Comparison of ENCODE assay signal across 12 mouse cellular contexts in the genomic region with DNA sequence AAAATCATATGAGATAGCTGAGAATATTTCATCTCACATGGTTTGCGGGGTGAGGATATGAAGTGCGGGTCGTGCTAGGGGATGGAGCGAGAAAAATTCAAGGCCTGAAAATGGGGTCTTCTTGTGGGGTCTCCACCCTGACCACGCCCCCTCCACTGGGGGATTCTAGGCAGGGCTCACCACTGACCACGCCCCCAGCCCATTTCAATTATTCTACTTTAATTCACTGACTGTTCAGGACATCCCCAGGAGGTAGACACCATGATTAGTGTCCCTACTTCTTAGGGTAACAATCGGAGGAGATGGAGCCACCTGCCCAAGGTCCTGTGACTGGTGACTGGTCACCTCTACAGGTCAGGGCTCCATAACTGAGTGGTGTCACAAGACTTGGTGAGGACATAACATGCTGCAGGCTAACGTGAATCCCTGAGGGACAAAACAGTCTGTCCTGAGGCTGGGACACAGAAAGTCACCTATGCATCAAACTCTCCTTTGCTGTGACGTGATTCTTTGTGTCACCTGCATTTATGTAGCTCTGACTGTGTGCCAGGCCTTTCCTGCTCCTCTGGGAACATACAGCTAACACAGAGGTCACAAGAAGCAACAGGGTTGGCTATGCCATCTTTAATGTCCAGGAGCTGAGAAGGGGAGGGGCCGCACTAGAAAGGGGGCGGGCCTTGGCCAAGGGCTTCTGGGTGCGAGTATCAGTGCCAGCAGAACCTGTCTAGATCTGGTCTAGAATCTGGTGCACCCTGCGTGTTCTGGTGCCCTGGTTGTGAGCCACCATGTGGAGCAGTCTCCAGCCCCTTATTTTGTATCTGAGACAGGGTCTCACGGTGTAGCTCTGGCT. TPM values are rescaled to one million over a fixed set of nuclear protein-coding genes. Genes with fewer than 3 reads are reported as not detected.
A peak's percentile ranks its signal among the peaks of the same experiment; 100 is the strongest.
DNase-seq lines count a peak whose midpoint lies in the region; ATAC-seq and TF ChIP-seq lines count a peak whose summit lies in the region.
"Had no signal": no experiment of that assay in that cellular context is flagged by ENCODE, and none has a peak within 500 bp of the region (broad histone marks: within the 10 kb centered on the region; RNA-seq: fewer than 3 reads in every experiment).

No protein-coding gene starts in this region.

- WGBS in kidney, embryonic 15.5 days = 49% methylated on average over 14 of the region's 14 CpGs
- WGBS in kidney, embryonic 14.5 days = 46% methylated on average over 14 of the region's 14 CpGs
- 53% methylated on average over 14 of the region's 14 CpGs for WGBS in limb, embryonic 15.5 days
- WGBS in midbrain, embryonic 15.5 days = 36% methylated on average over 14 of the region's 14 CpGs

- DNase-seq in gastrocnemius, adult 2 months = no peak
- DNase-seq in gastrocnemius, postnatal 14 days = no peak
- no peak for DNase-seq in layer of hippocampus, postnatal 25 days (ENCODE audit: extremely low spot score in 1 of 2, low spot score in 1 of 2)
- DNase-seq: cerebellum, adult 11-12 months; thymus, postnatal 14 days had no signal

- TF ChIP-seq CTCF in gastrocnemius, adult 2 months (IDR thresholded peaks at IDR 0.05) = no peak
- no peak for TF ChIP-seq CTCF in bone marrow macrophage, adult 2 months (IDR thresholded peaks at IDR 0.05; ENCODE audit: low read depth, low read length)

- ATAC-seq in kidney, embryonic 15.5 days (replicated peaks; ENCODE audit: low FRiP score) = no peak
- no peak for ATAC-seq in kidney, embryonic 14.5 days (ENCODE audit: low FRiP score, low TSS enrichment)
- no peak for ATAC-seq in limb, embryonic 15.5 days (ENCODE audit: insufficient number of reproducible peaks, low FRiP score, low TSS enrichment, low read depth)
- ATAC-seq in midbrain, embryonic 15.5 days (replicated peaks) = no peak
- ATAC-seq: Patski had no signal

- H3K27me3 ChIP-seq in kidney, embryonic 15.5 days = peaks cover 81% of the 10 kb centered on the region
- peaks cover 53% of the 10 kb centered on the region for H3K27me3 ChIP-seq in kidney, embryonic 14.5 days (ENCODE audit: control insufficient read depth, insufficient read depth, low read length)
- H3K27me3 ChIP-seq in limb, embryonic 15.5 days = peaks cover 6% of the 10 kb centered on the region; the same call in 1 of the 2 replicates
- peaks cover 73% of the 10 kb centered on the region for H3K27me3 ChIP-seq in midbrain, embryonic 15.5 days (replicated peaks)
- H3K27me3 ChIP-seq: Patski had no signal

- H3K4me1 ChIP-seq in kidney, embryonic 15.5 days = peaks cover 91% of the 10 kb centered on the region
- peaks cover 75% of the 10 kb centered on the region for H3K4me1 ChIP-seq in kidney, embryonic 14.5 days (ENCODE audit: control insufficient read depth, insufficient read depth, low read length)
- peaks cover 20% of the 10 kb centered on the region for H3K4me1 ChIP-seq in bone marrow macrophage, adult 2 months (ENCODE audit: control insufficient read depth, insufficient read depth, low read length)
- peaks cover 92% of the 10 kb centered on the region for H3K4me1 ChIP-seq in limb, embryonic 15.5 days
- H3K4me1 ChIP-seq in midbrain, embryonic 15.5 days = peaks cover 75% of the 10 kb centered on the region

- TF ChIP-seq POLR2A in bone marrow macrophage, adult 2 months (IDR thresholded peaks at IDR 0.05; ENCODE audit: borderline replicate concordance, low read depth, low read length) = no peak

- H3K4me2 ChIP-seq in kidney, embryonic 15.5 days = peak overlapping the region; percentile 93; the same call in 1 of the 2 replicates
- no peak overlapping the region for H3K4me2 ChIP-seq in kidney, embryonic 14.5 days (replicated peaks; ENCODE audit: low read depth, low read length)
- H3K4me2 ChIP-seq in limb, embryonic 15.5 days = no peak overlapping the region
- no peak overlapping the region for H3K4me2 ChIP-seq in midbrain, embryonic 15.5 days

- intact Hi-C loops in gastrocnemius, adult 2 months (cut with DNase I) = no loop called here
- intact Hi-C loops in gastrocnemius, postnatal 14 days (cut with DNase I; ENCODE audit: low total_unique reads) = no loop called here

- H3K27ac ChIP-seq in gastrocnemius, adult 2 months = peak overlapping the region; percentile 96
- no peak overlapping the region for H3K27ac ChIP-seq in kidney, embryonic 15.5 days
- no peak overlapping the region for H3K27ac ChIP-seq in kidney, embryonic 14.5 days (ENCODE audit: low read depth, low read length)
- H3K27ac ChIP-seq in bone marrow macrophage, adult 2 months (ENCODE audit: insufficient read depth, low read depth, low read length) = peak overlapping the region; percentile 69
- peak overlapping the region; percentile 89 for H3K27ac ChIP-seq in limb, embryonic 15.5 days
- H3K27ac ChIP-seq in midbrain, embryonic 15.5 days = no peak overlapping the region
- H3K27ac ChIP-seq: left cerebral cortex, adult 2 months had no signal

- no peaks in the 10 kb centered on the region for H3K9me3 ChIP-seq in kidney, embryonic 15.5 days (replicated peaks)
- H3K9me3 ChIP-seq in kidney, embryonic 14.5 days (ENCODE audit: control insufficient read depth, low read length) = no peaks in the 10 kb centered on the region
- H3K9me3 ChIP-seq in limb, embryonic 15.5 days = no peaks in the 10 kb centered on the region
- H3K9me3 ChIP-seq in midbrain, embryonic 15.5 days = no peaks in the 10 kb centered on the region

- no peak overlapping the region for H3K9ac ChIP-seq in kidney, embryonic 15.5 days
- no peak overlapping the region for H3K9ac ChIP-seq in kidney, embryonic 14.5 days (ENCODE audit: low read depth, low read length)
- no peak overlapping the region for H3K9ac ChIP-seq in limb, embryonic 15.5 days
- no peak overlapping the region for H3K9ac ChIP-seq in midbrain, embryonic 15.5 days

- H3K4me3 ChIP-seq in gastrocnemius, adult 2 months = no peak overlapping the region
- no peak overlapping the region for H3K4me3 ChIP-seq in kidney, embryonic 15.5 days (replicated peaks)
- no peak overlapping the region; the same call in 1 of the 2 replicates for H3K4me3 ChIP-seq in kidney, embryonic 14.5 days (ENCODE audit: low read length)
- no peak overlapping the region for H3K4me3 ChIP-seq in bone marrow macrophage, adult 2 months (ENCODE audit: insufficient read depth, low read length)
- H3K4me3 ChIP-seq in limb, embryonic 15.5 days = no peak overlapping the region
- no peak overlapping the region for H3K4me3 ChIP-seq in midbrain, embryonic 15.5 days
- H3K4me3 ChIP-seq: left cerebral cortex, adult 2 months had no signal

- H3K36me3 ChIP-seq in kidney, embryonic 15.5 days = no peaks in the 10 kb centered on the region
- no peaks in the 10 kb centered on the region for H3K36me3 ChIP-seq in kidney, embryonic 14.5 days (ENCODE audit: control insufficient read depth, insufficient read depth, low read length)
- no peaks in the 10 kb centered on the region for H3K36me3 ChIP-seq in limb, embryonic 15.5 days
- H3K36me3 ChIP-seq in midbrain, embryonic 15.5 days (replicated peaks) = no peaks in the 10 kb centered on the region

RNA-seq across cellular contexts. Expression of a gene that starts 4.5 kb away (rescaled TPM):
- 10 to 100 TPM; 23.6 to 28.4 TPM for total RNA-seq in gastrocnemius, adult 2 months (2021)
- 10 to 100 TPM; 21.5 to 28.7 TPM for total RNA-seq in gastrocnemius, postnatal 14 days (2021)
- 18.0 and 20.8 TPM in 2 replicates for polyA plus RNA-seq in kidney, embryonic 15.5 days (2015; fragmentation: Nextera tagmentation; extraction: Ambion mirVana)
- 16.1 and 16.3 TPM in 2 replicates for polyA plus RNA-seq in kidney, embryonic 14.5 days (2014; fragmentation: Nextera tagmentation; extraction: Ambion mirVana)
- 15.8 and 20.9 TPM in 2 replicates for polyA plus RNA-seq in bone marrow macrophage, adult 2 months (2012; ENCODE audit: insufficient read depth, insufficient read length, missing spikeins)
- polyA plus RNA-seq in limb, embryonic 15.5 days (2015; fragmentation: Nextera tagmentation; extraction: Ambion mirVana) = 44.4 and 44.7 TPM in 2 replicates
- total RNA-seq in layer of hippocampus, postnatal 25 days (2021) = 10 to 100 TPM; 15.0 to 16.7 TPM
- polyA plus RNA-seq in midbrain, embryonic 15.5 days (2015; fragmentation: Nextera tagmentation; extraction: Ambion mirVana) = 5.5 and 8.2 TPM in 2 replicates

RNA-seq across cellular contexts. Expression of a gene that starts 16.3 kb away (rescaled TPM):
- total RNA-seq in gastrocnemius, adult 2 months (2021) = 1 to 10 TPM; 1.9 to 3.0 TPM
- total RNA-seq in gastrocnemius, postnatal 14 days (2021) = 10 to 100 TPM in 1 of 2 experiments, 1 to 10 TPM in 1; 9.4 to 14.3 TPM
- polyA plus RNA-seq in kidney, embryonic 15.5 days (2015; fragmentation: Nextera tagmentation; extraction: Ambion mirVana) = 55.0 and 59.3 TPM in 2 replicates
- 16.0 and 17.1 TPM in 2 replicates for polyA plus RNA-seq in kidney, embryonic 14.5 days (2014; fragmentation: Nextera tagmentation; extraction: Ambion mirVana)
- polyA plus RNA-seq in bone marrow macrophage, adult 2 months (2012; ENCODE audit: insufficient read depth, insufficient read length, missing spikeins) = 18.9 and 19.5 TPM in 2 replicates
- polyA plus RNA-seq in limb, embryonic 15.5 days (2015; fragmentation: Nextera tagmentation; extraction: Ambion mirVana) = 51.6 and 58.2 TPM in 2 replicates
- total RNA-seq in layer of hippocampus, postnatal 25 days (2021) = 10 to 100 TPM; 17.5 to 19.6 TPM
- 46.9 and 48.9 TPM in 2 replicates for polyA plus RNA-seq in midbrain, embryonic 15.5 days (2015; fragmentation: Nextera tagmentation; extraction: Ambion mirVana)

RNA-seq across cellular contexts. Expression of a gene that starts 33.6 kb away (rescaled TPM):
- 100 to 1,000 TPM; 110 to 139 TPM for total RNA-seq in gastrocnemius, adult 2 months (2021)
- 100 to 1,000 TPM; 114 to 125 TPM for total RNA-seq in gastrocnemius, postnatal 14 days (2021)
- 365 and 368 TPM in 2 replicates for polyA plus RNA-seq in kidney, embryonic 15.5 days (2015; fragmentation: Nextera tagmentation; extraction: Ambion mirVana)
- 391 and 501 TPM in 2 replicates for polyA plus RNA-seq in kidney, embryonic 14.5 days (2014; fragmentation: Nextera tagmentation; extraction: Ambion mirVana)
- 76.6 and 101 TPM in 2 replicates for polyA plus RNA-seq in bone marrow macrophage, adult 2 months (2012; ENCODE audit: insufficient read depth, insufficient read length, missing spikeins)
- polyA plus RNA-seq in limb, embryonic 15.5 days (2015; fragmentation: Nextera tagmentation; extraction: Ambion mirVana) = 312 and 329 TPM in 2 replicates
- 100 to 1,000 TPM; 145 to 167 TPM for total RNA-seq in layer of hippocampus, postnatal 25 days (2021)
- polyA plus RNA-seq in midbrain, embryonic 15.5 days (2015; fragmentation: Nextera tagmentation; extraction: Ambion mirVana) = 318 and 330 TPM in 2 replicates

Comparison
In these comparisons a context has a peak if more than half of its experiments do, and no peak if none do; other contexts are left out.
1. H3K27ac ChIP-seq: peak in gastrocnemius, adult 2 months (single experiment), bone marrow macrophage, adult 2 months (single experiment) and limb, embryonic 15.5 days (single experiment); none in kidney, embryonic 15.5 days (single experiment), kidney, embryonic 14.5 days (single experiment) and midbrain, embryonic 15.5 days (single experiment).